Mouse (Mus musculus) midbrain, embryonic 11.5 days (tissue): ENCODE measurements around the gene Fam222a. TPM values are rescaled to one million over a fixed set of nuclear protein-coding genes. Genes with fewer than 3 reads are reported as not detected.

ENCODE experiments used
- ATAC-seq: fragments of 200-750 bp; cut with Nextera tagmentation; 2 replicates; pipeline ENCODE4 v1.8.0; 2017; ENCODE audit warnings: moderate TSS enrichment, moderate library complexity; ENCODE audit not compliant: low FRiP score
- DNase-seq: peaks from one replicate; pipeline ENCODE4 v3.0.0; 2015; ENCODE audit warnings: low spot score; ENCODE audit errors: missing footprints
- H3K27ac ChIP-seq: fragments of 300-500 bp; sonication (generic); 2 replicates; pipeline ENCODE4 v1.5.1; 2014; ENCODE audit warnings: low read depth, low read length
- H3K27me3 ChIP-seq: fragments of 300-500 bp; sonication (generic); 2 replicates; pipeline ENCODE4 v1.6.1; 2014; ENCODE audit warnings: mild to moderate bottlenecking, low read length, moderate library complexity, mixed read lengths; ENCODE audit not compliant: control insufficient read depth, insufficient read depth
- H3K36me3 ChIP-seq: fragments of 300-500 bp; sonication (generic); 2 replicates; pipeline ENCODE4 v1.6.1; 2014; ENCODE audit warnings: mild to moderate bottlenecking, low read length, moderate library complexity, mixed read lengths; ENCODE audit not compliant: control insufficient read depth, insufficient read depth
- H3K4me1 ChIP-seq: fragments of 300-500 bp; sonication (generic); 2 replicates; pipeline ENCODE4 v1.6.1; 2014; ENCODE audit warnings: low read length; ENCODE audit not compliant: control insufficient read depth, insufficient read depth
- H3K4me2 ChIP-seq: fragments of 300-500 bp; sonication (generic); 2 replicates; pipeline ENCODE4 v1.6.1; 2014; ENCODE audit warnings: mild to moderate bottlenecking, moderate library complexity
- H3K4me3 ChIP-seq: fragments of 300-500 bp; sonication (generic); 2 replicates; pipeline ENCODE4 v1.5.1; 2014; ENCODE audit warnings: low read depth, low read length
- H3K9ac ChIP-seq: fragments of 300-500 bp; sonication (generic); 2 replicates; pipeline ENCODE4 v1.6.1; 2014; ENCODE audit warnings: low read length
- H3K9me3 ChIP-seq: fragments of 300-500 bp; sonication (generic); 2 replicates; pipeline ENCODE4 v1.6.1; 2016; ENCODE audit warnings: low read length; ENCODE audit not compliant: control insufficient read depth
- WGBS: fragments of 180-500 bp; shearing (Covaris S2); extraction: QIAGEN DNeasy Blood & Tissue Kit; methylation state at CpG from one replicate; pipeline ENCODE4 v1.1.7; 2014; 5-methylcytosine and 5-hydroxymethylcytosine counted together
- polyA plus RNA-seq: library from polyadenylated mRNA; unstranded; fragments of >200 nt; fragmentation: Nextera tagmentation; extraction: Ambion mirVana; gene quantifications from 2 replicates; pipeline ENCODE4 v1.2.1, GENCODE M21; 2014

Fam222a gene
- polyA plus RNA-seq, 1 experiment from 2014 or later, result 6.7 TPM

- H3K27me3 ChIP-seq, result no peaks in the 10 kb centered on the region
- DNase-seq (no peak), ATAC-seq (no peak)
- no peak overlapping the region; the same call in 1 of the 2 replicates for H3K9ac ChIP-seq
- 84% methylated on average over 12 of the region's 12 CpGs for WGBS
- no peaks in the 10 kb centered on the region for H3K9me3 ChIP-seq
- 0 out of 2 replicates have a peak overlapping the region, but pooled peaks have one; percentile 6 for H3K4me2 ChIP-seq
- H3K36me3 ChIP-seq, result no peaks in the 10 kb centered on the region
- peaks cover 58% of the 10 kb centered on the region for H3K4me1 ChIP-seq
- H3K27ac ChIP-seq, result peak overlapping the region; percentile 79; the same call in 1 of the 2 replicates
- H3K4me3 ChIP-seq, result no peak overlapping the region
Observed at GRCm38 (mm10) chr5:114583490-114584175, 15.8 kb downstream of the Fam222a start.

- Histone ChIP-seq H3K27me3 (no peaks in the 10 kb centered on the region), H3K4me2 (0 out of 2 replicates have a peak overlapping the region, but pooled peaks have one; percentile 6), H3K4me3 (no peak overlapping the region), H3K9ac (peak overlapping the region; percentile 40), H3K9me3 (no peaks in the 10 kb centered on the region), H3K27ac (peak overlapping the region; percentile 79), H3K36me3 (no peaks in the 10 kb centered on the region), H3K4me1 (peaks cover 65% of the 10 kb centered on the region)
- DNase-seq (no peak), ATAC-seq (peak; percentile 78)
- 23% methylated on average over 14 of the region's 14 CpGs for WGBS
Observed at GRCm38 (mm10) chr5:114584293-114585104, 16.7 kb downstream of the Fam222a start.

GRCm38 (mm10) chr5:114585682-114586081, 17.9 kb downstream of the Fam222a start:
- no peaks in the 10 kb centered on the region for H3K9me3 ChIP-seq
- no peaks in the 10 kb centered on the region for H3K36me3 ChIP-seq
- no peak for ATAC-seq
- WGBS, result under 1% methylated on average over 5 of the region's 5 CpGs
- no peak overlapping the region for H3K4me3 ChIP-seq
- peaks cover 72% of the 10 kb centered on the region for H3K4me1 ChIP-seq
- no peaks in the 10 kb centered on the region for H3K27me3 ChIP-seq
- H3K27ac ChIP-seq, result peak overlapping the region; percentile 79
- peak; percentile 94 for DNase-seq
- H3K9ac ChIP-seq, result peak overlapping the region; percentile 43
- H3K4me2 ChIP-seq, result peak overlapping the region; percentile 12; the same call in 1 of the 2 replicates

- Histone ChIP-seq H3K4me2 (no peak overlapping the region), H3K9ac (no peak overlapping the region), H3K27ac (no peak overlapping the region), H3K4me3 (no peak overlapping the region), H3K4me1 (peaks cover 91% of the 10 kb centered on the region), H3K36me3 (no peaks in the 10 kb centered on the region), H3K9me3 (no peaks in the 10 kb centered on the region), H3K27me3 (no peaks in the 10 kb centered on the region)
- 49% methylated on average over 9 of the region's 9 CpGs for WGBS
- no peak for DNase-seq
- no peak for ATAC-seq
Observed at GRCm38 (mm10) chr5:114587908-114588307, 20.1 kb downstream of the Fam222a start.

- Histone ChIP-seq H3K36me3 (no peaks in the 10 kb centered on the region), H3K9me3 (no peaks in the 10 kb centered on the region), H3K9ac (no peak overlapping the region), H3K4me2 (no peak overlapping the region), H3K27ac (peak overlapping the region; percentile 33; the same call in 1 of the 2 replicates), H3K4me3 (no peak overlapping the region), H3K27me3 (no peaks in the 10 kb centered on the region), H3K4me1 (peaks cover 91% of the 10 kb centered on the region)
- DNase-seq, result no peak
- no peak for ATAC-seq
- 64% methylated on average over 10 of the region's 10 CpGs for WGBS
Observed at GRCm38 (mm10) chr5:114588416-114588815, 20.6 kb downstream of the Fam222a start.

GRCm38 (mm10) chr5:114589026-114589425, 21.2 kb downstream of the Fam222a start:
- Histone ChIP-seq H3K4me3 (no peak overlapping the region), H3K27me3 (no peaks in the 10 kb centered on the region), H3K36me3 (no peaks in the 10 kb centered on the region), H3K27ac (peak overlapping the region; percentile 33; the same call in 1 of the 2 replicates), H3K9ac (no peak overlapping the region), H3K9me3 (no peaks in the 10 kb centered on the region), H3K4me1 (peaks cover 89% of the 10 kb centered on the region), H3K4me2 (no peak overlapping the region)
- DNase-seq (no peak), ATAC-seq (peak; percentile 28; the same call in 1 of the 2 replicates)
- 40% methylated on average over 6 of the region's 6 CpGs for WGBS

- ATAC-seq, result peak; percentile 4; the same call in 1 of the 2 replicates
- peaks cover 85% of the 10 kb centered on the region for H3K4me1 ChIP-seq
- WGBS, result 61% methylated on average over 2 of the region's 2 CpGs
- no peak overlapping the region for H3K4me3 ChIP-seq
- H3K27ac ChIP-seq, result peak overlapping the region; percentile 68; the same call in 1 of the 2 replicates
- no peaks in the 10 kb centered on the region for H3K36me3 ChIP-seq
- H3K27me3 ChIP-seq, result no peaks in the 10 kb centered on the region
- H3K9ac ChIP-seq, result no peak overlapping the region
- no peak for DNase-seq
- H3K9me3 ChIP-seq, result no peaks in the 10 kb centered on the region
- no peak overlapping the region for H3K4me2 ChIP-seq
Observed at GRCm38 (mm10) chr5:114589454-114589853, 21.6 kb downstream of the Fam222a start.

GRCm38 (mm10) chr5:114590043-114590913, 22.5 kb downstream of the Fam222a start:
- Histone ChIP-seq H3K27ac (peak overlapping the region; percentile 68), H3K4me2 (no peak overlapping the region), H3K4me3 (no peak overlapping the region), H3K27me3 (no peaks in the 10 kb centered on the region), H3K9me3 (no peaks in the 10 kb centered on the region), H3K36me3 (peaks cover 3% of the 10 kb centered on the region; the same call in 1 of the 2 replicates), H3K9ac (peak overlapping the region; percentile 36; the same call in 1 of the 2 replicates), H3K4me1 (peaks cover 76% of the 10 kb centered on the region)
- no peak for ATAC-seq
- DNase-seq, result no peak
- 83% methylated on average over 17 of the region's 17 CpGs for WGBS
